Mouse (Mus musculus) neural tube, embryonic 12.5 days (tissue): ENCODE results near the gene Hoxa1. TPM values are rescaled to one million over a fixed set of nuclear protein-coding genes. Genes with fewer than 3 reads are reported as not detected.

Experiments used
- polyA plus RNA-seq: library from polyadenylated mRNA; unstranded; fragments of >200 nt; fragmentation: Nextera tagmentation; extraction: Ambion mirVana; gene quantifications from 2 replicates; pipeline ENCODE4 v1.2.1, GENCODE M21; 2016

The Hoxa1 gene
- polyA plus RNA-seq, 1 experiment from 2014 or later: 4.7 TPM

Other genes starting within 250 kb of the Hoxa1 start
- gene Skap2, start 145.8 kb downstream of the Hoxa1 start, polyA plus RNA-seq: 57.3 and 60.8 TPM in 2 replicates
- gene Hoxa2, start 6.5 kb upstream of the Hoxa1 start, polyA plus RNA-seq: 25.6 and 34.2 TPM in 2 replicates
- gene 5730596B20Rik, start 19.2 kb upstream of the Hoxa1 start, polyA plus RNA-seq: 6.4 and 7.0 TPM in 2 replicates
- gene Hoxa4, start 33.4 kb upstream of the Hoxa1 start, polyA plus RNA-seq: 7.1 and 9.7 TPM in 2 replicates
- gene Hoxa5, start 46.3 kb upstream of the Hoxa1 start, polyA plus RNA-seq: 72.6 and 76.1 TPM in 2 replicates
- gene Hoxa6, start 50.4 kb upstream of the Hoxa1 start, polyA plus RNA-seq: 34.7 and 34.9 TPM in 2 replicates
- 21.1 and 25.1 TPM in 2 replicates for gene Hoxa3, start 55.0 kb upstream of the Hoxa1 start, polyA plus RNA-seq
- not detected in 2 replicates for gene Gm28308, start 55.0 kb upstream of the Hoxa1 start, polyA plus RNA-seq
- 81.2 and 102 TPM in 2 replicates for gene Hoxa7, start 63.5 kb upstream of the Hoxa1 start, polyA plus RNA-seq
- gene Hoxa9, start 72.8 kb upstream of the Hoxa1 start, polyA plus RNA-seq: 124 and 131 TPM in 2 replicates
- 108 and 119 TPM in 2 replicates for gene Hoxa10, start 82.5 kb upstream of the Hoxa1 start, polyA plus RNA-seq
- gene Hoxa11, start 87.5 kb upstream of the Hoxa1 start, polyA plus RNA-seq: 10.8 and 13.4 TPM in 2 replicates
- 0.10 and 1.3 TPM in 2 replicates for gene Hoxa13, start 102.6 kb upstream of the Hoxa1 start, polyA plus RNA-seq
- 4.1 and 4.5 TPM in 2 replicates for gene Evx1, start 155.2 kb upstream of the Hoxa1 start, polyA plus RNA-seq